Mouse (Mus musculus): ENCODE measurements around the gene Rab5if. TPM values are rescaled to one million over a fixed set of nuclear protein-coding genes. Genes with fewer than 3 reads are reported as not detected.

The Rab5if gene
- 262 TPM for polyA plus RNA-seq (2014; fragmentation: Illumina TruSeq; extraction: RNeasy Lipid Tissue Mini Kit (QIAGEN cat#74804); ENCODE audit: low read depth, low replicate concordance)

DNA sequence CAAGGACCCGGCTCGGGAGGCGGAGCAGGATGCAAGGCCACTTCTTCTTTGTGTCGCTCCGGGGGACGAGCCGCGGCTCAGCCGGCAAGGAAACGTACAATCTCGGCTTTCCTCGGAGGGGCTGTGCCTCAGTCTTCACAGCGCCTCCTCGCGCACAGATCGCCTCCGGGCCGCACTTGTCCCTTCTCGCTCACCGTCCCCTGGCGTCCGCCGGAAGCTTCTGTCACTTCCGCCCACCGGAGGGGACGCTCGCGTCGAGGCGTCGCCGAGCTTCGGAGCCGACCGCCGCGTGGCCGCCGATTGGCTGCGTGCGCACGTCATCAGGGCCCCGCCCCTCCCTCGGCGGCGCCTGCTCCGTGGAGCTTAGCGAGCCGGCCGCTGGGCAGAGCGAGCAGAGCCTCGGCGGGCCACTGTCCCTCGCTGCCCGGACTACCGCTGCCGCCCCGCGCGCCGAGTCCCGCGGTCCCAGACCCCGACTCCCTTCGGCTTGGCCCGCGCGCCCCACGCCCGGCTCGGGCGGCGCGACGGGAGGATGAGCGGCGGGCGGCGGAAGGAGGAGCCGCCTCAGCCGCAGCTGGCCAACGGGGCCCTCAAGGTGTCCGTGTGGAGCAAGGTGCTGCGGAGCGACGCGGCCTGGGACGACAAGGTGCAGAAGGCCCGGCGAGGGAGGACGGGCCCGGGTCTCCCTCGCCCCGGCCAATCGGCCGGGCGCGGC is at the start of gene Rab5if:
Gene Rab5if (plus strand): TSS at position 357 of the 715 bp plus-strand sequence.

GRCm38 (mm10) chr2:156839319-156840191 is 23.4 kb upstream of the Rab5if start, which contains the start of gene Tgif2:
TSS of gene Tgif2 (plus strand) at chr2:156840007.

DNA sequence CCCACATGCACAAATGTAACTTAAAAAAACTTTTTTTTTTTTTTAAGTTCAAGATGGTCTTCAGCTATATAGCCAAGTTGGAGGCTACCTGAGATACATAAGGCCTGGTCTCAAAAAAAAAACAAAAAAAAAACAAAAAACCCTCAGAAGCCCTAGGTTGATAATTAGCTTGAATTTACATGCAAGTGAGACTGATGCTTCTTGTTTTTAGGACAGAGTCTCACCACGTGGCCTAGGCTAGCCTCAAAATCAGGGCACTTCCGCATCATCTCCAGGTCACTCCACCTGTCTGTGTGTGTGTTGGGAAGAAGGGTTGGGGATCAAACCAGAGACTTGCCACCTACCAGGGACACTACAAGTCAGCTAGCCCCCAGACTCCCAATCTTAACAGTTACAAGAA is 5.1 kb upstream of the Rab5if start, which contains the start of gene 4930518I15Rik:
Gene 4930518I15Rik (minus strand): TSS at position 112 of the 400 bp plus-strand sequence.

GRCm38 (mm10) chr2:156887017-156887416 is 24.1 kb downstream of the Rab5if start, which contains the start of gene Sla2:
TSS of gene Sla2 (minus strand) at chr2:156887192.

Other genes with a start within 250 kb of the Rab5if start
- 5.8 TPM for gene Dlgap4, start 249.4 kb upstream of the Rab5if start, polyA plus RNA-seq (2014; fragmentation: Illumina TruSeq; extraction: RNeasy Lipid Tissue Mini Kit (QIAGEN cat#74804); ENCODE audit: low read depth, low replicate concordance)
- 1.5 TPM for gene Myl9, start 87.7 kb upstream of the Rab5if start, polyA plus RNA-seq (2014; fragmentation: Illumina TruSeq; extraction: RNeasy Lipid Tissue Mini Kit (QIAGEN cat#74804); ENCODE audit: low read depth, low replicate concordance)
- 1.8 TPM for gene Tgif2, start 23.1 kb upstream of the Rab5if start, polyA plus RNA-seq (2014; fragmentation: Illumina TruSeq; extraction: RNeasy Lipid Tissue Mini Kit (QIAGEN cat#74804); ENCODE audit: low read depth, low replicate concordance)
- gene 4930518I15Rik, start 5.2 kb upstream of the Rab5if start, polyA plus RNA-seq (2014; fragmentation: Illumina TruSeq; extraction: RNeasy Lipid Tissue Mini Kit (QIAGEN cat#74804); ENCODE audit: low read depth, low replicate concordance): 0.58 TPM
- not detected for gene Sla2, start 24.1 kb downstream of the Rab5if start, polyA plus RNA-seq (2014; fragmentation: Illumina TruSeq; extraction: RNeasy Lipid Tissue Mini Kit (QIAGEN cat#74804); ENCODE audit: low read depth, low replicate concordance)
- gene Ndrg3, start 128.9 kb downstream of the Rab5if start, polyA plus RNA-seq (2014; fragmentation: Illumina TruSeq; extraction: RNeasy Lipid Tissue Mini Kit (QIAGEN cat#74804); ENCODE audit: low read depth, low replicate concordance): 58.1 TPM
- 9.6 TPM for gene Dsn1, start 144.0 kb downstream of the Rab5if start, polyA plus RNA-seq (2014; fragmentation: Illumina TruSeq; extraction: RNeasy Lipid Tissue Mini Kit (QIAGEN cat#74804); ENCODE audit: low read depth, low replicate concordance)
- gene Soga1, start 216.1 kb downstream of the Rab5if start, polyA plus RNA-seq (2014; fragmentation: Illumina TruSeq; extraction: RNeasy Lipid Tissue Mini Kit (QIAGEN cat#74804); ENCODE audit: low read depth, low replicate concordance): 2.6 TPM
- not detected for gene Tldc2, start 223.9 kb downstream of the Rab5if start, polyA plus RNA-seq (2014; fragmentation: Illumina TruSeq; extraction: RNeasy Lipid Tissue Mini Kit (QIAGEN cat#74804); ENCODE audit: low read depth, low replicate concordance)

Data from adrenal gland, adult 10 weeks (tissue).